Mouse (Mus musculus) urinary bladder, adult 2 months (tissue): Measurements from ENCODE around the gene Kirrel3. TPM values are rescaled to one million over a fixed set of nuclear protein-coding genes. Genes with fewer than 3 reads are reported as not detected.

Experiments used
- DNase-seq: peaks from one replicate; pipeline ENCODE4 v3.0.0; 2022; ENCODE audit warnings: low spot score
- polyA plus RNA-seq: library from polyadenylated mRNA; depleted of rRNA; stranded (reverse); fragments of >200 nt; gene quantifications from 2 replicates; pipeline ENCODE4 v1.2.3, GENCODE M21; 2012

The Kirrel3 gene
- polyA plus RNA-seq, 1 experiment, result 0.08 TPM

GRCm38 (mm10) chr9:35055528-35056330 lies 570.0 kb downstream of the Kirrel3 start:
- DNase-seq, result no peak

GRCm38 (mm10) chr9:35056611-35057010 lies 570.9 kb downstream of the Kirrel3 start:
- DNase-seq, result no peak

DNA sequence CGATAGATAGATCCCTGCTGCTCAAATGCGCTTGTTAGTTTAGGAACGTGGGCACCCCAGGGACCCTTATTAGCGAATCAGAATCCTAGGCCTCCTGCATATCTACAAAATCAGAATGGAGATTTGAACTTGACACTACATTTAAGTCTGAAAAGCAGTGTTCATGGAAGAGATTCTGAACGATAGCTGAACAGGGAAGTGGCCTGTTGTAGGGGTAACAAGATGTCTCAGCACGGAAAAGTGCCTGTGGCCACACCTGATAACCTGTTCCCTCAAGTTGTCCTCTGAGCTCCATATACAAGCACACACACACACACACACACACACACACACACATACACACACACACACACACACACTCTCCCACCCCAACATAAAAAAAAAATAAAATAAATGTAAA lies 571.9 kb downstream of the Kirrel3 start:
- no peak for DNase-seq

GRCm38 (mm10) chr9:35058186-35058585 lies 572.5 kb downstream of the Kirrel3 start:
- no peak for DNase-seq

DNA sequence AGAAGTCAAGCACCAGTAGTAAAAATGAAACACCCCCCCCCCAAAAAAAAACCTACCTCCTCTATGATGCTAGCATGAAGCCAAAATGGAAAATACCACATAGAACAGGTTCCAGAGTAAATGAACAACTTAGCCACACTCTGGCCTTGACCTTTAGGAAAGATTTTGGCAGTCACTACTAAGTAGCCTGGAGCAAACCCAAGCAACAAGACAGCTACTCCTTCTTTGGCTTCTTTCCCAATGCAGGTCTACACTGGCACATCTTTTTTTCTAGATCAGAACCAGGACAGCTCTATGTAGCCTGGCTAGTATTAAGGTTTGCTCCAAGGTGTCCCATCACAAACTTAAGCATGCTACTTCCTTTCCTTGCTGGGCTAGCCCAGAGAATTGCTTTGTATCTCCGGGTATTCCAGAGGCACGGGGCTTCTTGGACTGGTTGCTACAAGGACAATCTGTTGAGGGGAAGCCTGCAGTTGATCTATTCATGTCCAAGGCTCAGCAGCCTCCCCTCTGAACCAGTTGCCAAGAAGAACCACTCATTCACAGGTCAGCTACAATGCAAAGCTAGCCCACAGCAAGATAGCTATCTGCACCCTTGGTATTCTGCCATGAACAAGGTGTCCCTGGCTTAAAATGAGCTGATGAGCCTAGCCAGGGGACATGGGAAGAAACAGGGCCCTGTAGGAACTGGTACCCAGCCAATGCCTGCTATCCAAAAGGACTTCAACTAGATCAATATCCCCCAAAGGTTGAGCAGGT lies 573.1 kb downstream of the Kirrel3 start:
- DNase-seq, result no peak

DNA sequence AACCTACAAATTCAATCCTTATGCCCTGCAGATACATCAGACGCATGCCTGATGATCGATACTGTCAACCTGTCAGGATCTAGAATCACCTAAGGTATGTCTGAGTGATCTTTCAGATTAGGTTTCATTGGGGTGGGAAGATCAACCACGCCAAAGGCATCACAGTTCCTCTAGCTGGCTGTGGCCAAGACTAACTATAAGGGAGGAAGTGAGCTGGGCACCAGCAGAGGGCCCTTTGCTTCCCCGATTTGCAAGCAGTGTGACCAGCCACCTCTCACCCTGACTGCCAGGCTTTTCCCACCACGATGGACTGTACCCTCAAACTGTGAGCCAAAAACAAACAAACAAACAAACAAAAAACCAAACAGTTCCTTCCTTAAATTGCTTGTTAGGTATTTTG lies 574.2 kb downstream of the Kirrel3 start:
- DNase-seq, result no peak

- no peak for DNase-seq
Measured at GRCm38 (mm10) chr9:35061446-35061845, 575.8 kb downstream of the Kirrel3 start.
